Mouse (Mus musculus): ENCODE measurements around the gene Osbp. TPM values are rescaled to one million over a fixed set of nuclear protein-coding genes. Genes with fewer than 3 reads are reported as not detected.
A peak's percentile ranks its signal among the peaks of the same experiment; 100 is the strongest.
"Not testable (repeated sequence)": the region's sequence is repeated elsewhere in the genome, so short reads cannot be mapped to it uniquely, and the experiment has no call there.

The Osbp gene
- polyA plus RNA-seq, 1 experiment from 2014 or later = 5.0 TPM

- no peak for ATAC-seq (ENCODE audit: insufficient number of reproducible peaks, insufficient read depth, low FRiP score, low TSS enrichment, low read depth)
- Histone ChIP-seq H3K9ac (0 out of 2 replicates have a peak overlapping the region, but pooled peaks have one; percentile 3), H3K4me1 (no peaks in the 10 kb centered on the region), H3K4me2 (no peak overlapping the region), H3K27ac (no peak overlapping the region), H3K36me3 (no peaks in the 10 kb centered on the region), H3K9me3 (no peaks in the 10 kb centered on the region), H3K27me3 (no peaks in the 10 kb centered on the region), H3K4me3 (no peak overlapping the region)
- 76% methylated on average over 8 of the region's 8 CpGs for WGBS
These were observed 7.9 kb upstream of the Osbp start for GRCm38 (mm10) chr19:11957846-11958245.

DNA sequence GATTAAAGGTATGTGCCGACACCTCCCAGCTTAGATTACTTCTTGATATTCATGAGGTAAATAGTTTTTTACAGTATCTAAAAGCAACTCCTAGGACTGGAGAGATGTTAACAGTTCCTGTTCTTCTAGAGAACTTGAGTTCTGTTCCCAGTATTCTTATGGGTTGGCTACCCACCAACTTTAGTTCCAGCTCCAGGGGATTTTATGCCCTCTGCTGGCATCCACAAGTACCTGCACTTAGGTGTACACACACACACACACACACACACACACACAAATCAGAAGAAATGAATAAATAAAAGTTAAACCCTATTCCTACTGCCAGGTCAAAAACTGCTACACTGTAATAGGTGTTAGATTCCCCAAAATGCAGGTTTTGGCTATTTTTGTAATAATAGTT lies 1.5 kb upstream of the Osbp start:
- H3K9me3 ChIP-seq = no peaks in the 10 kb centered on the region
- peaks cover 14% of the 10 kb centered on the region for H3K4me1 ChIP-seq
- no peak overlapping the region for H3K27ac ChIP-seq
- 0 out of 2 replicates have a peak, but pooled peaks cover 3% of the 10 kb centered on the region for H3K36me3 ChIP-seq
- no peak overlapping the region for H3K9ac ChIP-seq
- peak overlapping the region; percentile 61 for H3K4me2 ChIP-seq
- peak overlapping the region; percentile 47 for H3K4me3 ChIP-seq
- 96% methylated on average over 1 of the region's 1 CpGs for WGBS
- ATAC-seq (ENCODE audit: insufficient number of reproducible peaks, insufficient read depth, low FRiP score, low TSS enrichment, low read depth) = no peak
- no peaks in the 10 kb centered on the region for H3K27me3 ChIP-seq

DNA sequence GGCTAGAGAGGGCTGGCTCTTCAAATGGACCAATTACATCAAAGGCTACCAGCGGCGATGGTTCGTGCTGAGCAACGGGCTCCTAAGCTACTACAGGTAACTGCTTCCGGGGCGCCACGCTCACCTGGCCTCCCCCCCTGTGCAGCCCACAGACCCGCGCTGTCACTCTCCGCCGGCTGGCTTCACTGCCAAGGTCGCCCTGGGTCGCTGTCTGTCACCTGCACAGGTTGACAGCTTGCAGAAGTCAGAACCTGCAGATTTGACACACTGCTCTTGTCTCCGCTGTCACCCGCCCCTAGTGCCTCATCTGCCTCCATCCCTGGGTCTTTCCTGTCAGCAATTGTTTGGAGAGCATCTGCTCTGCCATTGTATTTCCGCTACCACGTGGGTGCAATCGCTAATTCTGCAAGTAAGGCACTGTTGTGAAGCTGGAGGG lies 478 bp downstream of the Osbp start:
- peaks cover 14% of the 10 kb centered on the region for H3K36me3 ChIP-seq
- no peaks in the 10 kb centered on the region for H3K27me3 ChIP-seq
- H3K9ac ChIP-seq = peak overlapping the region; percentile 85
- H3K4me3 ChIP-seq = peak overlapping the region; percentile 86
- H3K4me2 ChIP-seq = peak overlapping the region; percentile 79
- H3K4me1 ChIP-seq = peaks cover 14% of the 10 kb centered on the region
- peak overlapping the region; percentile 68; the same call in 1 of the 2 replicates for H3K27ac ChIP-seq
- under 1% methylated on average over 18 of the region's 18 CpGs for WGBS
- no peaks in the 10 kb centered on the region for H3K9me3 ChIP-seq
- no peak for ATAC-seq (ENCODE audit: insufficient number of reproducible peaks, insufficient read depth, low FRiP score, low TSS enrichment, low read depth)

DNA sequence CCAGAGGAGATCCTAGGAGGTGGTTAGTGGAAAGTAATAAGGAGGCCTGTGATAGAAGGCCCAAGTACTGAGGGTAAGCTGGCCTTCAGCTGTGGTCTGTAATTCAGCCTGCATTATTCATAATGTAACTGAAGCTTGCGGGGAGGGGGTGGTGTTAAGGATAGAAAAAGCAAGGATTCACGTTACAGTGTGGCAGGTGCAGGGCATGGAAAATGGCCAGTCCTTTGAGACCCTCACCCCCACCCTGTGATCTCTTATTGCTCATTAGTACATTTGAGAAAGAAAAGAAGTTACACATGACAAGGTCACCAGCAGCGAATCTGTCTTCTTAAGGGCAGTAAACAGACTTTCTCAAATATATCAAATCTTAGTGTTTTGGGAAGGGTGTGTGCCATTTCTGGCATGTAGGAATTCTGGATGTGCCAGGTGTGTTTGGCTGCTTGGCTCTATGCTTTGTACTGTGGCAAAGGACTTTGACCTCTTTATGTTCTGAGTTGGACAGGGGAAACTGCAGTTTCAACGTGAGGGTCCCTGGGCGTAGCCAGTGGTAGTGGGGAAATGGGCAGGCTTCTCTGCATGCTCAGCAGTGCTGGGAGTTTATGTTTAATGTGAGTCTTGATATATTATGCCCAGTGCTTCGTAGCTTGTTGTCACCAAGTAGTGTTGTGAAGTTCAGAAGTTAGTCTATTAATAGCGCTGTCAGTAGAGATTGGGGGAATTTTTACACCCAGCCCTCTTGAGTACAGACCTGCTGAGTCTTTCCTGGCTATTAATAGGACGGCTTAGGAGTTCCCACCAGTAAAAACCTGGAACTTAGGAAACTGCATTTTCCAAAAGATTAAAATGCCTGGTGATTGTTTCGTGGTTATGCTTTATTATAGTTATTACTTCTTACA lies 3.7 kb downstream of the Osbp start:
- Histone ChIP-seq H3K9me3 (no peaks in the 10 kb centered on the region), H3K27ac (no peak overlapping the region), H3K4me2 (no peak overlapping the region), H3K4me3 (no peak overlapping the region), H3K36me3 (peaks cover 45% of the 10 kb centered on the region), H3K9ac (0 out of 2 replicates have a peak overlapping the region, but pooled peaks have one; percentile 2), H3K4me1 (peaks cover 14% of the 10 kb centered on the region), H3K27me3 (no peaks in the 10 kb centered on the region)
- 84% methylated on average over 9 of the region's 9 CpGs for WGBS
- no peak for ATAC-seq (ENCODE audit: insufficient number of reproducible peaks, insufficient read depth, low FRiP score, low TSS enrichment, low read depth)

- 88% methylated on average over 13 of the region's 13 CpGs for WGBS
- Histone ChIP-seq H3K27ac (peak overlapping the region; percentile 19; the same call in 1 of the 2 replicates), H3K4me3 (no peak overlapping the region), H3K9ac (no peak overlapping the region), H3K4me2 (no peak overlapping the region), H3K9me3 (no peaks in the 10 kb centered on the region), H3K4me1 (no peaks in the 10 kb centered on the region; the same call in 1 of the 2 replicates), H3K27me3 (no peaks in the 10 kb centered on the region), H3K36me3 (peaks cover 81% of the 10 kb centered on the region)
- no peak for ATAC-seq (ENCODE audit: insufficient number of reproducible peaks, insufficient read depth, low FRiP score, low TSS enrichment, low read depth)
These were observed 7.9 kb downstream of the Osbp start for GRCm38 (mm10) chr19:11973511-11974222.

DNA sequence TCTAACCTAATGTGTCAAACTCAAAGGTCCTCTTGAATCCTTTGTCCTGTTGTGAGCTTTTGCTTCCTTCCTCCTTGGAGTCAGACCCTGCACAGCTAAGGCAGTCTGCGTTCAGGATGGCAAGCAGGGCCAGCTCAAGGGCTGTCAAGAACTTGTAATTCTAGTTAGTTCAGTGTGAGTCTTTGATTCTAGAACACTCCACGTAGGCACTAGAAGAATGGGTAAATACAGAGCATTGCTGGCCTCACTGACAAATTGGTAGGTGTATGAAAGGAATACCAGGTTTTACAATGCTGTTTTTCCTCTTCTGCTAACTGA lies 8.4 kb downstream of the Osbp start:
- no peak overlapping the region for H3K4me3 ChIP-seq
- no peak overlapping the region for H3K27ac ChIP-seq
- WGBS = 78% methylated on average over 2 of the region's 2 CpGs
- H3K9ac ChIP-seq = no peak overlapping the region
- H3K4me1 ChIP-seq = no peaks in the 10 kb centered on the region; the same call in 1 of the 2 replicates
- ATAC-seq (ENCODE audit: insufficient number of reproducible peaks, insufficient read depth, low FRiP score, low TSS enrichment, low read depth) = peak; percentile 59; the same call in 1 of the 2 replicates
- H3K36me3 ChIP-seq = peaks cover 86% of the 10 kb centered on the region
- no peaks in the 10 kb centered on the region for H3K27me3 ChIP-seq
- no peak overlapping the region for H3K4me2 ChIP-seq
- H3K9me3 ChIP-seq = no peaks in the 10 kb centered on the region

- H3K4me3 ChIP-seq = no peak overlapping the region
- no peak overlapping the region for H3K9ac ChIP-seq
- H3K4me1 ChIP-seq = no peaks in the 10 kb centered on the region
- no peak for ATAC-seq (ENCODE audit: insufficient number of reproducible peaks, insufficient read depth, low FRiP score, low TSS enrichment, low read depth)
- no peaks in the 10 kb centered on the region for H3K27me3 ChIP-seq
- H3K9me3 ChIP-seq = no peaks in the 10 kb centered on the region
- H3K36me3 ChIP-seq = peaks cover 94% of the 10 kb centered on the region
- WGBS = 81% methylated on average over 4 of the region's 4 CpGs
- H3K27ac ChIP-seq = no peak overlapping the region
- H3K4me2 ChIP-seq = no peak overlapping the region
These were observed 9.9 kb downstream of the Osbp start for GRCm38 (mm10) chr19:11975683-11976082.

DNA sequence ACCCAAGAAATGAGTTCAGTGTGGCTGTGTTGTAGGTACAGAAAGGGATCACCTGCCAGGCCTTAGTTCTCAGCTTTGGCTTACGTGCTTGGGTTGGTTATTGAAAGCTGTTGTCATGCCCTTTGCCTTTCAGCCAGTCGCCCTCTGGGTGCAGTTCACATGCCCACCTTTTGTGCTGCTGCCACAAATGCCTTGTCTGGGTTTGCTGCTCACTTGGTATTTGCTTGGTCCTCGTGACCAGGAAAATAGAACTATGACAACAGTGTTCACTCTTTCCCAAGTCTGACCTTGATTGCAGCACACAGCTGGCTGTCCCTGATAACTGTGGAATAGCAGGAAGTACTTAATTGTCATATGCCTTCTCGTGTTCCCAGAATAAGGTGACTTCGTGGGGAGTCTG lies 11.6 kb downstream of the Osbp start:
- Histone ChIP-seq H3K4me2 (no peak overlapping the region), H3K4me1 (no peaks in the 10 kb centered on the region), H3K36me3 (peaks cover 94% of the 10 kb centered on the region), H3K27me3 (no peaks in the 10 kb centered on the region), H3K27ac (no peak overlapping the region), H3K4me3 (no peak overlapping the region), H3K9me3 (no peaks in the 10 kb centered on the region), H3K9ac (no peak overlapping the region)
- ATAC-seq (ENCODE audit: insufficient number of reproducible peaks, insufficient read depth, low FRiP score, low TSS enrichment, low read depth) = no peak
- WGBS = 85% methylated on average over 5 of the region's 5 CpGs

DNA sequence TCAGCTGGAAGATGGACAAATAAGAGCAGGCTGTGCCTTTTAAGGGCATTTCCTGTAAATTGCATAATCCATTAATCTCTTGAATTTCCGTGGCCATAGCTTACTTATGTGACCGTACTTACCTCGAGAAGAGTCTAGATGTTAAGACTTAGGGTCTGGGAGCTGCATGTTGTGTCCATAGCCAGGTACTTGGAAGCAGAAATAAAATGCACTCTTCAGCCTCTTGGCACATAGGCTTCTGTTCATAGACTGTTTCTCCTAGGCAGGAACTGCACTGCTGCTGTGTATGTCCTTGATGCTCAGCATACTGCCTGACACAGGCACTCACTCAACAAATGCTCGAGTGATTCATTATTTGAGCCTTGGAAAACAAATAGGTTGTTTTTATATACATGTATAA lies 14.7 kb downstream of the Osbp start:
- no peak for ATAC-seq (ENCODE audit: insufficient number of reproducible peaks, insufficient read depth, low FRiP score, low TSS enrichment, low read depth)
- Histone ChIP-seq H3K4me2 (no peak overlapping the region), H3K9ac (no peak overlapping the region), H3K9me3 (no peaks in the 10 kb centered on the region), H3K36me3 (peaks cover 90% of the 10 kb centered on the region), H3K27ac (no peak overlapping the region), H3K27me3 (no peaks in the 10 kb centered on the region), H3K4me1 (no peaks in the 10 kb centered on the region), H3K4me3 (no peak overlapping the region)
- WGBS = 89% methylated on average over 4 of the region's 4 CpGs

- not testable (repeated sequence) for H3K4me2 ChIP-seq; H3K4me3 ChIP-seq; H3K9me3 ChIP-seq; ATAC-seq (ENCODE audit: insufficient number of reproducible peaks, insufficient read depth, low FRiP score, low TSS enrichment, low read depth); H3K4me1 ChIP-seq; H3K27me3 ChIP-seq; H3K27ac ChIP-seq; H3K9ac ChIP-seq
- H3K36me3 ChIP-seq = peaks cover 84% of the 10 kb centered on the region
- 79% methylated on average over 5 of the region's 5 CpGs for WGBS
These were observed 18.9 kb downstream of the Osbp start for GRCm38 (mm10) chr19:11984614-11985013.

- no peak for ATAC-seq (ENCODE audit: insufficient number of reproducible peaks, insufficient read depth, low FRiP score, low TSS enrichment, low read depth)
- H3K27me3 ChIP-seq = no peaks in the 10 kb centered on the region
- H3K4me3 ChIP-seq = no peak overlapping the region
- 84% methylated on average over 3 of the region's 3 CpGs for WGBS
- peaks cover 83% of the 10 kb centered on the region for H3K36me3 ChIP-seq
- H3K27ac ChIP-seq = no peak overlapping the region
- no peak overlapping the region for H3K9ac ChIP-seq
- H3K4me2 ChIP-seq = no peak overlapping the region
- no peaks in the 10 kb centered on the region for H3K4me1 ChIP-seq
- no peaks in the 10 kb centered on the region for H3K9me3 ChIP-seq
These were observed 22.1 kb downstream of the Osbp start for GRCm38 (mm10) chr19:11987841-11988240.

GRCm38 (mm10) chr19:11989334-11989733 lies 23.6 kb downstream of the Osbp start:
- ATAC-seq (ENCODE audit: insufficient number of reproducible peaks, insufficient read depth, low FRiP score, low TSS enrichment, low read depth) = no peak
- H3K4me2 ChIP-seq = no peak overlapping the region
- no peaks in the 10 kb centered on the region for H3K27me3 ChIP-seq
- H3K36me3 ChIP-seq = peaks cover 80% of the 10 kb centered on the region
- no peaks in the 10 kb centered on the region for H3K4me1 ChIP-seq
- H3K4me3 ChIP-seq = no peak overlapping the region
- H3K27ac ChIP-seq = no peak overlapping the region
- 93% methylated on average over 7 of the region's 7 CpGs for WGBS
- no peak overlapping the region for H3K9ac ChIP-seq
- no peaks in the 10 kb centered on the region for H3K9me3 ChIP-seq
